Mouse (Mus musculus) hindbrain, embryonic 16.5 days (tissue): ENCODE measurements around the gene Oca2. TPM values are rescaled to one million over a fixed set of nuclear protein-coding genes. Genes with fewer than 3 reads are reported as not detected.

ENCODE experiments used
- ATAC-seq: fragments of 200-750 bp; cut with Nextera tagmentation; 2 replicates; pipeline ENCODE4 v1.8.0; 2017; ENCODE audit warnings: moderate TSS enrichment, moderate library complexity
- H3K27ac ChIP-seq: fragments of 300-500 bp; sonication (generic); 2 replicates; pipeline ENCODE4 v1.5.1; 2014; ENCODE audit warnings: low read depth, mild to moderate bottlenecking, control low read depth, low read length, moderate library complexity
- H3K27me3 ChIP-seq: fragments of 300-500 bp; sonication (generic); replicated peaks from 2 replicates; pipeline ENCODE4 v1.6.1; 2014; ENCODE audit warnings: low read length; ENCODE audit not compliant: control insufficient read depth, insufficient read depth
- H3K36me3 ChIP-seq: fragments of 300-500 bp; sonication (generic); 2 replicates; pipeline ENCODE4 v1.6.1; 2014; ENCODE audit warnings: mild to moderate bottlenecking, low read length, moderate library complexity, mixed read lengths; ENCODE audit not compliant: control insufficient read depth, insufficient read depth
- H3K4me1 ChIP-seq: fragments of 300-500 bp; sonication (generic); 2 replicates; pipeline ENCODE4 v1.6.1; 2014; ENCODE audit warnings: low read depth, low read length; ENCODE audit not compliant: control insufficient read depth, insufficient read depth
- H3K4me2 ChIP-seq: fragments of 300-500 bp; sonication (generic); 2 replicates; pipeline ENCODE4 v1.6.1; 2014; ENCODE audit warnings: mild to moderate bottlenecking, low read length, control low read depth, moderate library complexity
- H3K4me3 ChIP-seq: fragments of 300-500 bp; sonication (generic); 2 replicates; pipeline ENCODE4 v1.5.1; 2014; ENCODE audit warnings: mild to moderate bottlenecking, low read length, control low read depth, moderate library complexity
- H3K9ac ChIP-seq: fragments of 300-500 bp; sonication (generic); 2 replicates; pipeline ENCODE4 v1.6.1; 2014; ENCODE audit warnings: low read depth, mild to moderate bottlenecking, control low read depth, low read length, moderate library complexity
- H3K9me3 ChIP-seq: fragments of 300-500 bp; sonication (generic); 2 replicates; pipeline ENCODE4 v1.6.1; 2014; ENCODE audit warnings: mild to moderate bottlenecking, low read length, moderate library complexity; ENCODE audit not compliant: control insufficient read depth
- WGBS: fragments of 180-500 bp; shearing (Covaris S2); extraction: QIAGEN DNeasy Blood & Tissue Kit; methylation state at CpG from one replicate; pipeline ENCODE4 v1.1.7; 2014; 5-methylcytosine and 5-hydroxymethylcytosine counted together
- polyA plus RNA-seq: library from polyadenylated mRNA; unstranded; fragments of >200 nt; fragmentation: Nextera tagmentation; extraction: Ambion mirVana; gene quantifications from 2 replicates; pipeline ENCODE4 v1.2.1, GENCODE M21; 2015

The Oca2 gene
- polyA plus RNA-seq, 1 experiment from 2014 or later, result 2.3 TPM

- WGBS, result 75% methylated on average over 4 of the region's 4 CpGs
- ATAC-seq, result no peak
Observed at GRCm38 (mm10) chr7:56460814-56461520, 221.4 kb downstream of the Oca2 start.

DNA sequence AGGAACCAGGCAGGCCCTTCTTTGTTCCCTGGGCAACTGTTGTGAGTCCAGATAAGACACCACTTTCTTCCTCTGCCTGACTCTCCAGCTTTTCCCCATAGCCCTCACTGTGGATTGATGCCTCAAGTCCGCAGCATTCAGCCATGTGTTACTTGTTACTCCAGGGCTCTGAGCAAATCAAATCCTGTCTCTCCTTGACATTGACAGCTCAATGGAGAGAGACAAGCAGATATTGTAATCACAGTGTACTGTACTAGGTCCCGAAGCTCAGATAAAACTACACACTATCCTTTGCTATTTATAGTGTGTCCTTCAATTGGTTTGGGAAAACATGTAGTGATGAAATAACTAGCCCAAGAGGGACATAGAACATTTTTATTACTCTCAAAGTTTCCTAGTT lies 258.7 kb downstream of the Oca2 start:
- Histone ChIP-seq H3K4me2 (no peak overlapping the region), H3K27me3 (no peaks in the 10 kb centered on the region), H3K4me3 (no peak overlapping the region), H3K27ac (no peak overlapping the region), H3K36me3 (no peaks in the 10 kb centered on the region), H3K4me1 (no peaks in the 10 kb centered on the region), H3K9ac (no peak overlapping the region), H3K9me3 (no peaks in the 10 kb centered on the region)
- 62% methylated on average over 2 of the region's 2 CpGs for WGBS
- peak; percentile 48; the same call in 1 of the 2 replicates for ATAC-seq

More at GRCm38 (mm10) chr7:56460814-56461520, 221.4 kb downstream of the Oca2 start:
- no peak overlapping the region for H3K4me3 ChIP-seq
- no peak overlapping the region for H3K9ac ChIP-seq
- no peaks in the 10 kb centered on the region for H3K4me1 ChIP-seq
- no peak overlapping the region for H3K27ac ChIP-seq
- no peaks in the 10 kb centered on the region for H3K9me3 ChIP-seq
- no peaks in the 10 kb centered on the region for H3K36me3 ChIP-seq
- H3K27me3 ChIP-seq, result no peaks in the 10 kb centered on the region
- H3K4me2 ChIP-seq, result no peak overlapping the region

- no peaks in the 10 kb centered on the region for H3K4me1 ChIP-seq
- H3K9me3 ChIP-seq, result no peaks in the 10 kb centered on the region
- H3K27me3 ChIP-seq, result no peaks in the 10 kb centered on the region
- no peaks in the 10 kb centered on the region for H3K36me3 ChIP-seq
- no peak overlapping the region for H3K27ac ChIP-seq
- no peak overlapping the region for H3K4me3 ChIP-seq
- ATAC-seq, result no peak
- H3K9ac ChIP-seq, result no peak overlapping the region
- 65% methylated on average over 2 of the region's 2 CpGs for WGBS
- no peak overlapping the region for H3K4me2 ChIP-seq
Observed at GRCm38 (mm10) chr7:56499319-56499718, 259.8 kb downstream of the Oca2 start.

GRCm38 (mm10) chr7:56499767-56500166 lies 260.2 kb downstream of the Oca2 start:
- no peaks in the 10 kb centered on the region for H3K36me3 ChIP-seq
- H3K27me3 ChIP-seq, result no peaks in the 10 kb centered on the region
- no peaks in the 10 kb centered on the region for H3K4me1 ChIP-seq
- H3K4me3 ChIP-seq, result no peak overlapping the region
- no peak overlapping the region; the same call in 1 of the 2 replicates for H3K27ac ChIP-seq
- H3K9ac ChIP-seq, result no peak overlapping the region
- no peak overlapping the region for H3K4me2 ChIP-seq
- no peaks in the 10 kb centered on the region for H3K9me3 ChIP-seq
- 71% methylated on average over 1 of the region's 1 CpGs for WGBS
- ATAC-seq, result no peak

DNA sequence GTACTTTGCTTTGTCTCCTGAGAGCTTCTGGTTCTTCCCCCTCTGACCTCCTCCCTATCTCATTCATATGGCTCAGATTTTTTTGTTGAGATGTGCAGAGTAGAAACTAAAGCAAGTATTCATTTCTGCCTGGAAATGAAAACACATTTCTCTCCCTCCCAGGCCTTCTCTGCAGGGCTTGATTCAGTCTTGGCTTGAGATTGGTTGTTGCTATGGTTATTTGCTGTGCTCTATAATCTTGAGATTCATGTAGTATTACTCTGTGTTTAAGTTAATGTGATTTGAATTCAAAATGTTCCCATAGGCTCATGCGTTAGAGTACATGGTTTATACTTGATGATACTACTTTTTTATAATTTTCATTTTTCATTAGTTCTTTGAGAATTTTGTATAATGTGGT lies 260.9 kb downstream of the Oca2 start:
- 66% methylated on average over 1 of the region's 1 CpGs for WGBS

DNA sequence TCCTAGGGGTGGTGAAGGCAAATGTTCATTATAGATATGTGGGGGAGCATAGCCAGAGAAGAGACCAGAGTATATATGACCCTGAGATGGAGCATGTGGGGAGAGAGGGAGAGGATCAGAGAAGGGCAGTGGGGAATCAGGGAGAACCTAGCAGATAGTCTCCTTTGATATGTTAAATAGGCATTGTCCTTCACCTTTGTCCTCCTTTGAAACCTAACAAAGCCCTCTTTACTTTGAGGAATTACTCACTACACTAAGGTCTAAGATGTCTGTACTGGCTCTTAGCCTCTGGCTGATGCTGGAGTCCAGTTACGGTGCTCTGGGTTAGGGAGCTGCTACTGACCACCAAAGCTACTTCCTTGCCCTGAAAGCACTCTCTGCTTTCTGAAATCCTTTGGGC lies 279.0 kb downstream of the Oca2 start:
- H3K4me3 ChIP-seq, result no peak overlapping the region
- H3K36me3 ChIP-seq, result no peaks in the 10 kb centered on the region
- H3K4me2 ChIP-seq, result no peak overlapping the region
- no peak overlapping the region for H3K27ac ChIP-seq
- H3K4me1 ChIP-seq, result no peaks in the 10 kb centered on the region
- WGBS, result 13% methylated on average over 1 of the region's 1 CpGs
- no peak for ATAC-seq
- H3K9me3 ChIP-seq, result no peaks in the 10 kb centered on the region
- no peaks in the 10 kb centered on the region for H3K27me3 ChIP-seq
- no peak overlapping the region for H3K9ac ChIP-seq

More for the DNA sequence above, 260.9 kb downstream of the Oca2 start:
- H3K27ac ChIP-seq, result no peak overlapping the region
- no peak overlapping the region for H3K4me3 ChIP-seq
- no peaks in the 10 kb centered on the region for H3K27me3 ChIP-seq
- ATAC-seq, result peak; percentile 68; the same call in 1 of the 2 replicates
- no peaks in the 10 kb centered on the region for H3K36me3 ChIP-seq
- H3K9me3 ChIP-seq, result no peaks in the 10 kb centered on the region
- no peak overlapping the region for H3K4me2 ChIP-seq
- no peaks in the 10 kb centered on the region for H3K4me1 ChIP-seq
- H3K9ac ChIP-seq, result no peak overlapping the region

DNA sequence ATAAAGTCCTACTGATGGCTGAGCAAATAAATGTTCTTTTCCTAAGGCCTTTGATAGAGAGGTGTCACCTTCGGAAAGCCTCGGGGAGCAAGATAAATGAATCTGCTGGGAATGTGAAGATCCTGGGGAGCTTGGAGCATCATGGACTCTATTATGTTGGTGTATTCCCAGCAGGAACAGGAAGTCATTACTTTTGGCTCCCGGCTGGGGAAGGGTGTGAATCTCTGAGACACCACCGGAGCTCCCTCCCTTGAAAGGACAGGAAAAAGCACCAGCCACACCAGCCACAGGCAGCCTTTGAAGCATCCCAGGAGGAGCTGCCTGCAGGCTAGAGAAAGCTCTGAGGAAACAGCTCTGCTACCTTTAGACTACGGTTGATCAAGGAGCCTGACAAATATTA lies 280.2 kb downstream of the Oca2 start:
- Histone ChIP-seq H3K4me2 (no peak overlapping the region), H3K4me3 (no peak overlapping the region), H3K27ac (no peak overlapping the region), H3K9ac (no peak overlapping the region), H3K4me1 (no peaks in the 10 kb centered on the region), H3K27me3 (no peaks in the 10 kb centered on the region), H3K36me3 (no peaks in the 10 kb centered on the region), H3K9me3 (no peaks in the 10 kb centered on the region)
- WGBS, result 14% methylated on average over 5 of the region's 5 CpGs
- ATAC-seq, result no peak

DNA sequence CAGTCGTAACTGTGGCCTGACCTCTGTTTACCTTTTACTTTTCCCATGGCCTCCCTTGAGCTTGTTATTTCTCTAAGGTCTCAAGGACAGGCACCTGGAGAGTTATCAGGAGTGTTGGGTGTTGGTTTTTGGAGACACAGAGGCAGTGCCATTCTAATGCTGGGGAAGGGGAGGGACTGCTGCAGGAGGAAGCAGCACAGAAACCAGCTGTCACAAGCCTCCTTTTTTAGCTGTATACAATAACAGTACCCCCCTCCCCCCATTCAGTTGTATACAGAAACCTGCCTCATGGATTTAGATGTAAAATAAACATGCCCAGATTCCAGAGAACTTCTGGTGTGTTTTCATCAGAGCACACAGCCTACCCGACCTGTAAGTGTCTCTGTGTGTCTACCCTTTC lies 295.3 kb downstream of the Oca2 start:
- Histone ChIP-seq H3K27me3 (no peaks in the 10 kb centered on the region), H3K4me1 (no peaks in the 10 kb centered on the region), H3K9ac (no peak overlapping the region), H3K9me3 (no peaks in the 10 kb centered on the region), H3K4me3 (no peak overlapping the region), H3K4me2 (no peak overlapping the region), H3K27ac (no peak overlapping the region), H3K36me3 (no peaks in the 10 kb centered on the region)
- 71% methylated on average over 2 of the region's 2 CpGs for WGBS
- ATAC-seq, result no peak

- Histone ChIP-seq H3K4me3 (no peak overlapping the region), H3K4me1 (no peaks in the 10 kb centered on the region), H3K27me3 (no peaks in the 10 kb centered on the region), H3K9ac (no peak overlapping the region), H3K9me3 (no peaks in the 10 kb centered on the region), H3K4me2 (no peak overlapping the region), H3K27ac (no peak overlapping the region), H3K36me3 (no peaks in the 10 kb centered on the region)
- whole genome bisulfite sequencing, result 74% methylated on average over 4 of the region's 4 CpGs
- ATAC-seq, result no peak
Observed at GRCm38 (mm10) chr7:56549226-56549625, 309.7 kb downstream of the Oca2 start.
